Mouse (Mus musculus) testis, adult 2 months (tissue): ENCODE measurements at regions not wholly inside any gene's neighbourhood (a gene's known extent, or its start where the extent isn't known, plus 50 kb on each side); places are given as distances from the start of the nearest gene placed in this dataset.
A peak's percentile ranks its signal among the peaks of the same experiment; 100 is the strongest.

ENCODE experiments used
- H3K27ac ChIP-seq: fragments of 200-500 bp; 2 replicates; pipeline ENCODE4 v1.5.1; 2012; ENCODE audit warnings: low read depth, low read length; ENCODE audit not compliant: control insufficient read depth, insufficient read depth
- H3K27me3 ChIP-seq: fragments of 200-500 bp; 2 replicates; pipeline ENCODE4 v1.6.1; 2012; ENCODE audit warnings: mild to moderate bottlenecking, low read length, moderate library complexity; ENCODE audit not compliant: control insufficient read depth, insufficient read depth
- H3K36me3 ChIP-seq: fragments of 200-500 bp; 2 replicates; pipeline ENCODE4 v1.6.1; 2012; ENCODE audit warnings: mild to moderate bottlenecking, low read length; ENCODE audit not compliant: control insufficient read depth, insufficient read depth
- H3K4me1 ChIP-seq: fragments of 200-500 bp; 2 replicates; pipeline ENCODE4 v1.6.1; 2012; ENCODE audit warnings: low read length; ENCODE audit not compliant: control insufficient read depth, insufficient read depth
- H3K4me3 ChIP-seq: fragments of 200-500 bp; 2 replicates; pipeline ENCODE4 v1.5.1; 2012; ENCODE audit warnings: low read depth, mild to moderate bottlenecking, low read length, moderate library complexity, mixed read lengths; ENCODE audit not compliant: control insufficient read depth
- CTCF ChIP-seq: fragments of 200-500 bp; IDR thresholded peaks from 2 replicates; pipeline ENCODE4 v1.5.1; 2012; ENCODE audit warnings: low read depth, mild to moderate bottlenecking, inconsistent platforms, low read length, moderate library complexity; ENCODE audit not compliant: control insufficient read depth, insufficient read depth, insufficient replicate concordance
- POLR2A ChIP-seq: fragments of 200-500 bp; IDR thresholded peaks from 2 replicates; pipeline ENCODE4 v1.6.1; 2012; ENCODE audit warnings: low read depth, mild to moderate bottlenecking, inconsistent platforms, low read length, moderate library complexity; ENCODE audit not compliant: control insufficient read depth

- peak overlapping the region; percentile 61 for H3K27ac ChIP-seq
- H3K36me3 ChIP-seq, result no peaks in the 10 kb centered on the region
- H3K4me1 ChIP-seq, result peaks cover 4% of the 10 kb centered on the region
- TF ChIP-seq CTCF, result no peak
- no peak for TF ChIP-seq POLR2A
- no peak overlapping the region for H3K4me3 ChIP-seq
- no peaks in the 10 kb centered on the region for H3K27me3 ChIP-seq
Observed at GRCm38 (mm10) chr17:83953656-83954055, 105.9 kb upstream of the Haao start.

GRCm38 (mm10) chr17:83946718-83947117 is 99.0 kb upstream of the Haao start:
- Histone ChIP-seq H3K4me3 (no peak overlapping the region), H3K36me3 (no peaks in the 10 kb centered on the region), H3K27ac (no peak overlapping the region), H3K4me1 (no peaks in the 10 kb centered on the region), H3K27me3 (no peaks in the 10 kb centered on the region)
- TF ChIP-seq CTCF, result no peak
- TF ChIP-seq POLR2A, result no peak

GRCm38 (mm10) chr17:83939344-83939743 is 91.6 kb upstream of the Haao start:
- H3K4me3 ChIP-seq, result no peak overlapping the region
- no peaks in the 10 kb centered on the region for H3K36me3 ChIP-seq
- H3K27me3 ChIP-seq, result no peaks in the 10 kb centered on the region
- TF ChIP-seq CTCF, result no peak
- TF ChIP-seq POLR2A, result no peak
- H3K4me1 ChIP-seq, result peaks cover 2% of the 10 kb centered on the region; the same call in 1 of the 2 replicates
- H3K27ac ChIP-seq, result no peak overlapping the region; the same call in 1 of the 2 replicates

GRCm38 (mm10) chr17:83938671-83939244 is 91.0 kb upstream of the Haao start:
- H3K27ac ChIP-seq, result no peak overlapping the region; the same call in 1 of the 2 replicates
- no peak overlapping the region for H3K4me3 ChIP-seq
- no peaks in the 10 kb centered on the region for H3K36me3 ChIP-seq
- TF ChIP-seq POLR2A, result no peak
- no peak for TF ChIP-seq CTCF
- H3K27me3 ChIP-seq, result no peaks in the 10 kb centered on the region
- peaks cover 2% of the 10 kb centered on the region; the same call in 1 of the 2 replicates for H3K4me1 ChIP-seq

GRCm38 (mm10) chr17:83937576-83937975 is 89.8 kb upstream of the Haao start:
- H3K27me3 ChIP-seq, result no peaks in the 10 kb centered on the region
- H3K36me3 ChIP-seq, result no peaks in the 10 kb centered on the region
- H3K27ac ChIP-seq, result no peak overlapping the region
- no peak overlapping the region for H3K4me3 ChIP-seq
- TF ChIP-seq POLR2A (no peak), CTCF (no peak)
- H3K4me1 ChIP-seq, result peaks cover 2% of the 10 kb centered on the region; the same call in 1 of the 2 replicates

- TF ChIP-seq CTCF (no peak), POLR2A (no peak)
- Histone ChIP-seq H3K4me1 (peaks cover 2% of the 10 kb centered on the region; the same call in 1 of the 2 replicates), H3K36me3 (no peaks in the 10 kb centered on the region), H3K27me3 (no peaks in the 10 kb centered on the region), H3K27ac (no peak overlapping the region), H3K4me3 (no peak overlapping the region)
Observed at GRCm38 (mm10) chr17:83936677-83937076, 88.9 kb upstream of the Haao start.

GRCm38 (mm10) chr17:83935969-83936368 is 88.2 kb upstream of the Haao start:
- H3K27ac ChIP-seq, result no peak overlapping the region
- TF ChIP-seq POLR2A (no peak), CTCF (no peak)
- H3K4me1 ChIP-seq, result peaks cover 2% of the 10 kb centered on the region; the same call in 1 of the 2 replicates

GRCm38 (mm10) chr17:83935232-83935631 is 87.5 kb upstream of the Haao start:
- Histone ChIP-seq H3K27me3 (no peaks in the 10 kb centered on the region), H3K36me3 (no peaks in the 10 kb centered on the region), H3K4me1 (peaks cover 2% of the 10 kb centered on the region; the same call in 1 of the 2 replicates), H3K4me3 (no peak overlapping the region), H3K27ac (no peak overlapping the region)
- TF ChIP-seq POLR2A, result no peak
- no peak for TF ChIP-seq CTCF

More at GRCm38 (mm10) chr17:83935969-83936368, 88.2 kb upstream of the Haao start:
- Histone ChIP-seq H3K4me3 (no peak overlapping the region), H3K36me3 (no peaks in the 10 kb centered on the region), H3K27me3 (no peaks in the 10 kb centered on the region)
